Mouse (Mus musculus): Measurements from ENCODE around the gene Pofut2.
A peak's percentile ranks its signal among the peaks of the same experiment; 100 is the strongest.

Pofut2 gene

GRCm38 (mm10) chr10:77258704-77259621 is at the start of gene Pofut2:
Pofut2 (plus strand) TSS chr10:77259218.
- peak; percentile 98 to 99 for DNase-seq

GRCm38 (mm10) chr10:77209261-77209660 is 49.8 kb upstream of the Pofut2 start:
- DNase-seq: peak; percentile 64 to 76

- no peak for DNase-seq
Measured at GRCm38 (mm10) chr10:77210666-77211065, 48.4 kb upstream of the Pofut2 start.

DNA sequence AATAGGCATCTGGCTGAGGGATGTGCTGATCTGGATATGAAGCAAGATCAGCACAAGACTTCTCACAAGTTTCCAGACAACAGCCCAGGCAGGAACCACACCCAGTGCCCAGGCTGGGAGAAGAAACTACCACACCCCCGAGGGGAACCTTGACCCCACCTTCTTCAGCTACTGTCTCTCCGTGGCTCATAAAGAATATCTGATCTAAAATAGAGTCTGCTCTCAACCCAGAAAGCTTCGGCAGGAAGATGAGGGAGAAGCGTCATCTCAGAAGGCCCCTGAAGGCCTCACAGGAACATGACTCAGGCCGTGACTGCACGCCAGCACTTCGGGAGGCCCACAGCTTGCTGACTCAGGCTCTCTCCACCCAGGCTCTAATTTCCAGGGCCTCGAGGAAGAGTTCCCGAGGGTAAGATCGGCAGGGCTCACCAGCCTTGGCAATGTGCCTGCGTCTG is 47.9 kb upstream of the Pofut2 start:
- DNase-seq: peak; percentile 69 to 81

DNA sequence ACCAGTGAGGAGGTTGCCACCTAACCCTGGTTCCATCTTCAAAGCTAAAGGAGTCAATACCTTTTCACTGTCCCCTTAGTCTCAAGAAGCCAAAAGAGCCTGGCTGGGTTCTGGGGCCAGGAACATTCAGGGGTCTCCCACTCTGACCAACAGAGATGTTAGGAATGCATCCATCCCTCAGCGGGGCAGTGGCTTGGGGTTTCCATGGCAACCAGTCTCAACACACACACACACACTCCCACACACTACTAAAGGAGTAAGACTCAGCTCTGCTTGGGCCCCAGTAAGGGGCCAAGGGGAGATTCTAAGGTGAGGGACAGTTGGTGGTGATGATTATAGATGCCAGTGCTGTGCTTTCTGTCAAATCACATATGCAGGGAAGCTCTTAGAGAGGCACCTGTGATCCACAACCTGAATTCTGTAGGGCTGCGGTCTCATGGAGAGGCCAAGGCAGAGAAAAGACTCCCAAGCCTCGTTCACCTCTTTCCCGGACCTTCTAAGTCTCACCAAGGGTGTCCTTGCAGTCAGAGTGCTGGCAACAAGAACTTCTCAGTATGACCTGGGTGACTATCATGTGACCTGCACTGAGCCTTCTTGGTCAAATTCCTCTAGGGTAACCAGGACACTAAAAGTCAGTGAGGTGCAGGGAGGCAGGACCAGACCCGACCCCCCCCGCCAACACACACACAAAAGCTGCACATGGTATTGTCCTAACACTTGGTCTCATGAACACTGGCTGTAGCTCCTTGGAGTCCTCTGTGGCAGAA is 46.5 kb upstream of the Pofut2 start:
- DNase-seq: peak in 1 of 2 experiments; percentile 24

GRCm38 (mm10) chr10:77213483-77213882 is 45.5 kb upstream of the Pofut2 start:
- DNase-seq: no peak

DNA sequence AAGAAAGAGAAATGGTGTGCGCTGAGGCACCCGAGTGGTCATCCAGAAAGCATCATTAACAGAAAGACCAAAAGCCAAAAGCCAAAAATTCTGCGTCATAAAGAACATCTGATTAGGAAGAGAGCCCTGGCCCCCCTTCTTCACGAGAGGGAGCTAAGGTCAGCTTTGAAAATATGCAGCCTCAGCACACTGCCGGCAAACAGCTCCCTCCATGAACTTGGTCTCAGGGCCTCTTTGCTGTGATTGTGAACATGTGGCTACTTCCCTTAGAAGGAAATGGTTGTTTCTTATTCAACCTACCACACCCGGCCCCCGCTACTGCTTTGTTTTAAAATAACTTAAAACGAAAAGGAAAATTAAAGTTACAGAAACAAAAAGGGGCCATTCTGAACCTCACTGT is 44.4 kb upstream of the Pofut2 start:
- DNase-seq: peak; percentile 70 to 85

GRCm38 (mm10) chr10:77215641-77216040 is 43.4 kb upstream of the Pofut2 start:
- DNase-seq: no peak

GRCm38 (mm10) chr10:77216313-77216712 is 42.7 kb upstream of the Pofut2 start:
- DNase-seq: no peak

GRCm38 (mm10) chr10:77217155-77217731 is 41.8 kb upstream of the Pofut2 start:
- DNase-seq: peak in 1 of 2 experiments; percentile 16

- DNase-seq: no peak
Measured at GRCm38 (mm10) chr10:77218059-77218458, 41.0 kb upstream of the Pofut2 start.

DNA sequence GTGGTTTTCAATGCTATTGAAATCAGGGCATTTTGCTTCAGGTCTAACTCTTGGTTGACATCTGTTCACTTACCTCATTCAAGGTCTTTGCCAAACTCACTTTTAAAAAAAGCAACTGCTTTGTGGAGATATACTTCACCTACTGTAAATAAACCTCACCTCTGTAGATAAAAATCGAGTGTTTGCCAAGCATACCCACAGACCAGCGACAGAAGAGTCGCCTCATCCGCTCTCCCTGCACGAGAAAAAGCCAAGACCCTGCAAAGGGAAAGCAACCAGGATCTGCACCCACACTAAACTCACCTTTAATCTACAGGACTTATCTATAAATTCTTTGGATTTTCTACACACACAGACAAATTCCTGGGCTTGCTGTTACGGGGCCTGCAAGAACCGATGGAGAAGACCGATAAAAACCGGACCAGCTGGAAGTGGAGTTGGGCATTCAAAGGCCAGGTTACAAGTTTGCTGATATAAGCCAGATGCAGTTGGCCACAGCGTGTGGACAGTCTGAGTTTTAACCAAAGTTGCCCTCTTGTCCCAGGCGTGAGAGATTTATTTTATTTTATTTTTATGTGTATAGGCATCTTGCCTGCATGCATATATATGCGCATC is 39.5 kb upstream of the Pofut2 start:
- DNase-seq: no peak

- peak; percentile 16 to 49 for DNase-seq
Measured at GRCm38 (mm10) chr10:77221108-77221507, 37.9 kb upstream of the Pofut2 start.

DNA sequence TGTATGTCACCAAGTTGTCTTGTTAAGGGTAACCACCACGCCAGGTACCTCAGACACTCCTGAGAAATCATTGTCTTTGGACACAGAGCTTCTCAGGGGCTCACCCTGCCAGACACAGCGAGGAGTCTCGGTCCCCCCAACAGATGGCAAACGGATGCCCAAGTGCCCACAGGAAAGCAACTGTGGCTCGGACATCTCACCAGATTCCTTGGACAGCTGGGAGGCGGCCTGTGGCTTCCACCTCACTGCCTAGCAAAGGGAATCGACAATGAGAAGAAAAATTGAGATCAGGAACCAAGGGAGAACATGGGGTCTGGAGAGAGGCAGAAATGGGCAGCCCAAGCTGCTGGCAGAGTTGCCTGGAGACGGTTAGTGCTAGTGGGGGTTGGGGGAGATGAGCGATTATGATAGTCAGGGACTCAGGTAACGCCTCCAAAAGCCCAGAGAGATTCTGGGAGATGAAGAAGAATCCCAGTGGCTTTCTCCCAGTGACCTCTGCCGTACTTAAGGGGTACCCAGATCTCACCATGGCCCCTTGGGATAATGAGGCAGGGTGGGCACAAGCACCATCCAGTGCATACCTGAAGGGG is 36.0 kb upstream of the Pofut2 start:
- DNase-seq: no peak

- DNase-seq: no peak
Measured at GRCm38 (mm10) chr10:77224390-77224789, 34.6 kb upstream of the Pofut2 start.

GRCm38 (mm10) chr10:77225414-77225813 is 33.6 kb upstream of the Pofut2 start:
- peak in 1 of 2 experiments; percentile 26 for DNase-seq

GRCm38 (mm10) chr10:77225995-77226688 is 32.9 kb upstream of the Pofut2 start:
- no peak for DNase-seq

GRCm38 (mm10) chr10:77226691-77227367 is 32.2 kb upstream of the Pofut2 start:
- DNase-seq: no peak

DNA sequence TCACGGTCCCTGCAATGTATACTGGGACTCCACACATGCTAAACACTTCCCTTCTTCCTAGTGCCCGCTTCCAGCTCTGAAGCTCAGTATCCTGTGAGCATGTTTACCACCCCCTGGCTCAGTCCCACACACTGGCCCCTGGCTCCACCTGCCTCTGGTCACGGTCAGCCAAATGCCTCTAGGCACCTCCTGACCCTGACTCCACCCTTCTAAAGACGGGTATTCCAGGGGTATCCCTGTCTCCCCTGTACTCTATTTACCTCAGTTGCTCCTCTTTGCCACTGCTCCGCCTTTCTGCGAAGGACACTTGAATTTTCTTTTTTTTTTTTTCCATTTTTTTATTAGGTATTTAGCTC is 31.7 kb upstream of the Pofut2 start:
- no peak for DNase-seq

DNA sequence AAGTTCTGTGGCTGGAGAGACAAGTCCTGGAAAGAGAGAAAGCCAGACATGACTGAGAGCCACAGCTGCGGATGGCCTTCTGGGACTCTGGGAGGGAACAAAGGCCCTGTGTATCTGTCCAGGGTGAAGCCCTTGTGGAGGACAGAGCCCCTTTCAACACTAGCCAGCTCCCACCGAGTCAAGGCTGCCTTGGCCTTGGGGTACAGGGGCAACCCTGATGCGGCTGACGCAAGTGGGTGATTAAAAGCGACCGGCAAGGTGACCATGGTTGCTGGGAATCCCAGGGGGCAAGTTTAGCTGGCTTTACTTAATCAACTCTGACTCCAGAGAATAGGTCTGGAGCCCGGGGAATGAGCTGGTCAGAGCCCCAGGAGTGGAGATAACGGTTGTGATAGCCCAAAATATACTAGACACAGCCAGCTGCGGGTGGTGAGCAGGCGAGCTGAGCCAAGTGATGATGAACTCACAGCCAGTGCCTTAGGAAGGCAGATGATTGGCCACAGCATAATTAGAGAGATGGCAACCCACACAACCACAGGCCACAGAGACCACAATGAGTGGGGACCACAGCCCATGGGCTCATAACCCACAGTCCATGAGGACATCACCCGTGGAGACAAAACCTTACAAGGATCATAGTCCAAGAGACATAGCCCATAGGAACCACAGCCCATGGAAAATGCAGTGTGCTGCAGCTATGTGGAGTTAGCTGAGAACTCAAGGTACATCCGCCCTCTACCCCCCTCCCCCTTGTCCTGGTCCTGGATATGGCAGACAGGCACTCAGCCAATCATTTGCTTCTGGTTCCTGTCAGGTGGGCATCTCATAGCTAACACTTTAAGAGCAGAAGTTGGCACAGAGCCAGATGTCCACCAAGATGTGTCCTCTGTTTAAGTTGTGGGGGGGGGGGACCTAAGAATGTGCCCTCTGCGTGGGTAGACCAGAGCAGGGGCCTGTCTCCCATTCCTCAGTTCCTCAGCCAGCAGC is 29.1 kb upstream of the Pofut2 start:
- DNase-seq: no peak
